Mouse (Mus musculus) CH12.LX (cell line): ENCODE measurements at regions not wholly inside any gene's neighbourhood (a gene's known extent, or its start where the extent isn't known, plus 50 kb on each side); places are given as distances from the start of the nearest gene placed in this dataset.

Experiments
- DNase-seq: peaks from one replicate; pipeline ENCODE4 v3.0.0-alpha.2; 2013; ENCODE audit errors: extremely low read depth
- H3K27ac ChIP-seq: 2 replicates; pipeline ENCODE4 v1.5.1; 2012; ENCODE audit warnings: low read depth, mild to moderate bottlenecking, control low read depth, moderate library complexity; ENCODE audit not compliant: insufficient read depth
- H3K27me3 ChIP-seq: replicated peaks from 2 replicates; pipeline ENCODE3; 2012; ENCODE audit warnings: inconsistent platforms
- H3K36me3 ChIP-seq, 2 experiments: replicated peaks in 1 of 2; 2 replicates each; pipeline versions ENCODE3 to v1.6.1; 2012; ENCODE audit warnings: inconsistent platforms in 1 of 2, low read length in 1 of 2, mild to moderate bottlenecking in 1 of 2, mixed read lengths in 1 of 2, moderate library complexity in 1 of 2; ENCODE audit not compliant: control insufficient read depth in 1 of 2, insufficient read depth in 1 of 2
- H3K4me1 ChIP-seq, 2 experiments: 2 replicates each; pipeline ENCODE4 v1.6.1; 2012; ENCODE audit warnings: inconsistent platforms in 1 of 2, moderate library complexity in 1 of 2; ENCODE audit not compliant: insufficient read depth in 2 of 2, control insufficient read depth in 1 of 2
- H3K4me2 ChIP-seq: 2 replicates; pipeline ENCODE4 v1.6.1; 2012; ENCODE audit warnings: low read depth, mild to moderate bottlenecking, control low read depth; ENCODE audit not compliant: poor library complexity, insufficient read depth, severe bottlenecking
- H3K4me3 ChIP-seq, 3 experiments: fragments of 150-350 bp in 1 of 3; sonication (generic) in 1 of 3; replicated peaks in 1 of 3; 2 replicates each; pipeline versions ENCODE3 to v1.5.1; 2011 to 2012; ENCODE audit warnings: low read depth in 2 of 3, low read length in 2 of 3, mild to moderate bottlenecking in 2 of 3, moderate library complexity in 2 of 3, control low read depth in 1 of 3, improper control_type of control experiment in 1 of 3, inconsistent platforms in 1 of 3, mixed read lengths in 1 of 3; ENCODE audit not compliant: poor library complexity in 1 of 3
- H3K79me2 ChIP-seq: replicated peaks from 2 replicates; pipeline ENCODE4 v1.6.1; 2012; ENCODE audit warnings: mild to moderate bottlenecking, moderate library complexity; ENCODE audit not compliant: control insufficient read depth, poor library complexity, insufficient read depth, severe bottlenecking; ENCODE audit errors: extremely low read depth
- H3K9ac ChIP-seq: 2 replicates; pipeline ENCODE4 v1.6.1; 2012; ENCODE audit warnings: low read depth, mild to moderate bottlenecking, control low read depth, moderate library complexity; ENCODE audit not compliant: insufficient read depth
- H3K9me3 ChIP-seq: replicated peaks from 2 replicates; pipeline ENCODE3; 2012; ENCODE audit warnings: low read length, inconsistent platforms, mixed read lengths
- BHLHE40 ChIP-seq: IDR thresholded peaks from 2 replicates; pipeline ENCODE4 v1.6.1; 2011; ENCODE audit warnings: mild to moderate bottlenecking, low read depth, low read length, improper control_type of control experiment
- GABPA ChIP-seq: IDR thresholded peaks from 2 replicates; pipeline ENCODE4 v1.6.1; 2012; ENCODE audit warnings: low read depth, low read length, improper control_type of control experiment, inconsistent platforms; ENCODE audit not compliant: insufficient replicate concordance
- JUN ChIP-seq: IDR thresholded peaks from 2 replicates; pipeline ENCODE4 v1.6.1; 2011; ENCODE audit warnings: low read depth, mild to moderate bottlenecking, low read length, improper control_type of control experiment, moderate library complexity; ENCODE audit not compliant: insufficient read depth
- JUND ChIP-seq: conservative IDR thresholded peaks from 2 replicates; pipeline ENCODE4 v1.6.1; 2011; ENCODE audit warnings: low read depth, low read length, improper control_type of control experiment
- KAT2A ChIP-seq: IDR thresholded peaks from 2 replicates; pipeline ENCODE4 v1.6.1; 2012; ENCODE audit warnings: low read length, improper control_type of control experiment, inconsistent platforms; ENCODE audit not compliant: insufficient replicate concordance
- MAFK ChIP-seq: IDR thresholded peaks from 2 replicates; pipeline ENCODE4 v1.6.1; 2011; ENCODE audit warnings: low read length, improper control_type of control experiment; ENCODE audit not compliant: insufficient replicate concordance
- MAX ChIP-seq: IDR thresholded peaks from 2 replicates; pipeline ENCODE4 v1.6.1; 2011; ENCODE audit warnings: low read length, improper control_type of control experiment
- MAZ ChIP-seq: IDR thresholded peaks from 2 replicates; pipeline ENCODE4 v1.6.1; 2012; ENCODE audit warnings: low read depth, mild to moderate bottlenecking, inconsistent platforms, low read length, improper control_type of control experiment, moderate library complexity
- MEF2A ChIP-seq: IDR thresholded peaks from 2 replicates; pipeline ENCODE4 v1.6.1; 2014; ENCODE audit warnings: low read depth, mild to moderate bottlenecking, inconsistent platforms, low read length, improper control_type of control experiment, borderline replicate concordance
- MYC ChIP-seq: IDR thresholded peaks from 2 replicates; pipeline ENCODE4 v1.6.1; 2011; ENCODE audit warnings: low read depth, mild to moderate bottlenecking, improper control_type of control experiment, low read length
- PAX5 ChIP-seq: IDR thresholded peaks from 2 replicates; pipeline ENCODE4 v1.6.1; 2012; ENCODE audit warnings: low read length, inconsistent platforms, mixed read lengths
- RAD21 ChIP-seq: IDR thresholded peaks from 2 replicates; pipeline ENCODE4 v1.6.1; 2011; ENCODE audit warnings: low read depth, mild to moderate bottlenecking, low read length, improper control_type of control experiment, moderate library complexity
- RCOR1 ChIP-seq: conservative IDR thresholded peaks from 2 replicates; pipeline ENCODE4 v1.6.1; 2012; ENCODE audit warnings: low read depth, mild to moderate bottlenecking, inconsistent platforms, low read length, improper control_type of control experiment
- UBTF ChIP-seq: IDR thresholded peaks from 2 replicates; pipeline ENCODE4 v1.6.1; 2012; ENCODE audit warnings: low read depth, mild to moderate bottlenecking, inconsistent platforms, low read length, improper control_type of control experiment, moderate library complexity
- dilution Hi-C: fragments of 300-500 bp; cut with MboI; formaldehyde crosslinking; loops from 2 replicates; pipeline ENCODE4 v1.14.3; 2020; ENCODE audit warnings: low sequenced_read_pairs; ENCODE audit not compliant: extremely low pct_unique_long_range_greater_than_20kb, extremely low pct_ligation_motif_present
- in situ Hi-C: fragments of 300-500 bp; cut with MboI; formaldehyde crosslinking; loops from 3 replicates; pipeline ENCODE4 v1.14.3; 2019; ENCODE audit warnings: low sequenced_read_pairs, low pct_ligation_motif_present, low pct_unique_long_range_greater_than_20kb, mixed read lengths

DNA sequence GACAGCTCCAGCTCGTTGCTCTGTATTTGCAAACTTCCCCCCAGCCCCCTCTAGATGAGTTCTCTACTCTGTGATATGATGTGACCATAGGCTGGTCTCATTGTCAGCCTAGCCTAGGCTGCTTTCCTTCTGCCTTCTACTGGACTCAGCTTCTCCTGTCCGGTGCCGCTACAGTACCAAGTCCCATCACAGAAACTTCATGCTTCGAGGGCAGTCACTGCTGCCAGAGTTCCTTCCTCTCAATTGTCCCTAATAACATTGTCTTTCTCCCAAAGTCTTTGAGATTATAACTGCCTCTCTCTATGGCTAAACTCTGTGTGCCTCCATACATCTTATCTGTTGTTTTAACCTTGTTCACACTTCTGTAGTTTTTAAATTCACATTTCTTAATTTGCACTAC lies 114.0 kb upstream of the Fmo9 start:
- H3K9ac ChIP-seq = no peak overlapping the region
- no peaks in the 10 kb centered on the region for H3K79me2 ChIP-seq
- H3K36me3 ChIP-seq = no peaks in the 10 kb centered on the region
- dilution Hi-C loops (no loop called here), in situ Hi-C loops (no loop called here)
- no peaks in the 10 kb centered on the region for H3K27me3 ChIP-seq
- H3K9me3 ChIP-seq = no peaks in the 10 kb centered on the region
- H3K4me1 ChIP-seq = peaks cover 0 to 5% of the 10 kb centered on the region in 2 experiments; a peak in 2 of 4 replicates
- no peak overlapping the region for H3K4me3 ChIP-seq
- H3K27ac ChIP-seq = no peak overlapping the region
- no peak for TF ChIP-seq GABPA
- no peak for TF ChIP-seq JUN
- no peak for TF ChIP-seq MAZ
- TF ChIP-seq JUND = no peak
- TF ChIP-seq RCOR1 = no peak
- TF ChIP-seq, all 38 proteins: peak for 0
- no peak overlapping the region for H3K4me2 ChIP-seq
- DNase-seq = no peak

DNA sequence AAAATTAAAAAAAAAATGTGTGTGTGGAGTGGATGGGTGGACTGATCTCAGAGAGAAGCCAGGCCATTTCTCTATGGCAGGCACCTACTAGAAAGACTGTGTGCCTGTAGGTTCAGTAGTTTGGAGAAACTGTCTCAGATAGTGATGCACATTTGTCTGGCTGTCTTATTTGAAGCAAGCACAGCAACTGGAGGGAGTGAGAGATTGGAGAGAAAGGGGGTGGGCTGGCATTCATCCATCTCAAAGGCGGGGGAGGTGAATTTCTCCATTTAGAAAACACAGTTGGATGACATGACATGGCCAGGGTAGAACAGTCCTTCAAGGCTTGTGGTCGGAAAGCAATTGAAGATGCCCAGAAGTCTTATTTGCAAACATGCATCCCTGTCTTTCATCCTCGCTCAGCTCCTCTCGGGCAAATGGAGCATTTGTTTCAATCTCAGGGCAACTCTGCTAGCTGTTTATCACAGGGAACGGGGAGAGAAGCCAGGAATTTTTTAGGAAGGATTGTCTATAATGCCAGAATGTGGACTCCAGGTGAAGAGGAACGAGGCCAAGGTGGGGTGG lies 114.8 kb upstream of the Fmo9 start:
- no peak overlapping the region for H3K27ac ChIP-seq
- DNase-seq = no peak
- no peak for TF ChIP-seq UBTF
- TF ChIP-seq MAX = no peak
- no peak for TF ChIP-seq BHLHE40
- TF ChIP-seq KAT2A = no peak
- no peak for TF ChIP-seq MAFK
- no peak for TF ChIP-seq PAX5
- TF ChIP-seq RAD21 = no peak
- no peak for TF ChIP-seq MYC
- H3K4me1 ChIP-seq = peaks cover 0 to 5% of the 10 kb centered on the region in 2 experiments; a peak in 2 of 4 replicates
- no peaks in the 10 kb centered on the region for H3K27me3 ChIP-seq
- in situ Hi-C loops (no loop called here), dilution Hi-C loops (no loop called here)
- H3K79me2 ChIP-seq = no peaks in the 10 kb centered on the region
- no peak overlapping the region for H3K4me3 ChIP-seq
- no peak overlapping the region for H3K4me2 ChIP-seq
- H3K9ac ChIP-seq = no peak overlapping the region
- no peaks in the 10 kb centered on the region for H3K9me3 ChIP-seq
- no peaks in the 10 kb centered on the region for H3K36me3 ChIP-seq

DNA sequence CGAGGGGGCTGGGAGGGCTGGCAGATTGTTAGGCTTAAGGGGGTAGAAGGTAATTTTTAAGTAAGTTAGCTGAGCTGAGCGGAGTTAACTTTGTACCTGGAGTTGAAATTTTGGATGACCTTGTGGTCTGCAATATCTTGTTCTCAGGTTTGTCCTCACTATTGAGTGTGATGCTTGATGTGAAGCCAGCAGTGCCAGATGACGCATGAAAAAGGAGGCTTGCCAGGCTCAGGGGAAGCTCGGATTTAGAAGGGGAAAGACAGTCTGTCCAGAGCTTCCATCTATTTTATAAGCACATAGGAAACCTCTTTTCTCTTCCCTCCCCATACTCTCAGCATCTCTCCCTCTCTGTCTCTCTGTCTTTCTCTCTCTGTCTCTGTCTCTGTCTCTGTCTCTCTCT lies 115.3 kb upstream of the Fmo9 start:
- Histone ChIP-seq H3K9me3 (no peaks in the 10 kb centered on the region), H3K4me1 (peaks cover 0 to 5% of the 10 kb centered on the region in 2 experiments; a peak in 2 of 4 replicates), H3K79me2 (no peaks in the 10 kb centered on the region), H3K27me3 (no peaks in the 10 kb centered on the region), H3K9ac (no peak overlapping the region), H3K27ac (no peak overlapping the region), H3K4me2 (no peak overlapping the region), H3K4me3 (no peak overlapping the region), H3K36me3 (no peaks in the 10 kb centered on the region)
- no peak for DNase-seq
- TF ChIP-seq JUND (no peak), MEF2A (no peak), MAX (no peak)
- dilution Hi-C loops (no loop called here), in situ Hi-C loops (no loop called here)
